Mouse (Mus musculus) T-cell, adult 2 months (primary cell): ENCODE data around the gene Lsamp.

Experiments
- DNase-seq: peaks from one replicate; pipeline ENCODE4 v3.0.0; 2022; ENCODE audit warnings: low spot score

Gene Lsamp

DNA sequence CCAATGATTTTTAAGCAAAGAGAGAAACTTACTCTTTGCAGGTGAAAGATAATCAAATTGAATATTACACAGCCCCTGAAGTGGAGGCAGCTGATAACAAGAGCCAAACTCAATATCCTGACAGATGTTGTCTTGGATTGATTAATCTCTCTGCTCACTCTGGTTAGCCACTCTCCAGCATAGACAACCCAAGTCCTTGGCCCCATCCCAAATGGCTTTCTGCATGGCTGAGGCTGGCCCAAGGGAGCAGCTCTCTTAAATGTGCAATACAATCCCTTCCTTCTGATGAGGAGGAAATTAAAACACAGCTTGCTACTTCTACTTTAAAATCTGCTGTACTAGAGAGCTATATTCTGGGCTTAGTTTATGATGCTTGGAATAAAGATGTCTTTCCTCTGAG, 1572.9 kb downstream of the Lsamp start:
- DNase-seq = no peak

DNA sequence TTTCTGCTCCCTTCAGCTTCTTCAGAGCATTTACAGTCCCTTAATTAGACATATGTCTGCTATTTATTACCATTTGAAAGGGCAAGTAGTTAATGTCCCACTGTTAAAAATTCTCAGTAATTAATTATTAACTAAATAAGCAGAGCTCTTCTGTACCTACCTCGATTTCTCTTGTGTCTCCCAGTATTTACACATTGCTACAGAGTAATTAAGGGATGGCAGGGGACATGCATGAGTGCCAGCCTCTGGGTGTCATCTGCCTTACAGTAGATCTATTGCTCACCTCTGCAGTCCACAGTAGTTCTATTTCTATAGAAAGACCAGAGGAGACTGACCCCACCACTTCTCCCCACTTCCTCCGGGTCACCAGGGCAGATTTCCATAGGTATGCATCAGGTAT, 1581.1 kb downstream of the Lsamp start:
- no peak for DNase-seq

- DNase-seq = no peak
Observed at GRCm38 (mm10) chr16:41588675-41589301, 1604.6 kb downstream of the Lsamp start.

DNA sequence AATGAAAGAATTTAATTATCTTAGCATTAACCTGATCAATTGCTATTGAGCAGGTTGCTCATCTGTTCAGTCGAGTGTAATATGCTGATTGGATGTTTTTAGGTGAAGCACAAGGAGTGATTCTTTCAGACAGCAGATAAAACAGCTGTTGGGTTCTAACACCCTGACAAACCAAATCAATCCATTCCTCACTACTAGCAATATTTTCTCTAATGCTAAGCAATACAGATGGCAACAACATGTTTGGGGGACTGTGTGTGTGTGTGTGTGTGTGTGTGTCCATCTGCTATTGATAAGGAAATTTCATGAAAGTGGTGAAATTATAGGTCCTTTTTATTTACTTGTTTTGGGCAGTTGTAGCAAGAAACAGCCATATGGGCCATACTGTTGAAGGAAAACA, 1628.1 kb downstream of the Lsamp start:
- DNase-seq = no peak

DNA sequence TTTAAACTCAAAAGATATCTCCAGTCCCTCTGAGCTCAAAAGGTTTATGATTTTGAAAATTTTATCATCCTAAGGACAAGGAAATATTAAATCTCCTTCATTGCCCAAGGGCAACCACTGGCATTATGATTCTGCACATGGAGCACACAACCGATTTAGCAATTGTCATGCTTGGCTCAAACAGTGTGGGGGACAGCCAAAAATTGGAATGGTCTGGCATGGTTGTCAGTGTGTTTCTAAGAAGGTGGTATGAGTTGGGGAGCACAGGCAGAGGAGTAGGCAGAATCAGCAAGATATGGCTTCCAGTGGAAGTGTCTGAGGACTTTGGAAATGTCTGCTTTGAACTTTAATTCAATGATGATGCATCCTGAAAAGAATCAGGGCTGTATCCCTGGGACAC, 1639.7 kb downstream of the Lsamp start:
- DNase-seq = no peak

- DNase-seq = no peak
Observed at GRCm38 (mm10) chr16:41633898-41634297, 1649.7 kb downstream of the Lsamp start.

DNA sequence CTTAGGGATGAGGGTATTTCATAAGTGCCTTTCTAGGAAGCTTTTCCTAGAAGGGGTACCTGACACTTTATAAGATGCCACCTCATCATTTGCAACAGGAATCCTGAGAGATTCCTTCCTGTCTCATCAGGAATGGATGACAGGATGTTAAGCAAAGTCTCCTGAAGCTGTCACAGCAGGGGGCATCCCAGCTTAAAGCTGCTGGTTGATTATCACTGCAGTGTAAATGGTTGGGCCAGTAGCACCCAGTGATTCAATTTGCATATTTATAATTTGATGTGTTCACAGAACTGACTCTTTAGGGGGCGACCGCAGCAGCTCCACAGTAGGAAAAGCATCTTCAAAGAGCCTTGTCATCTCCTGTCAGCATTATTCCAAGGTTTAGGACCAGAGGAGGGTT, 1656.7 kb downstream of the Lsamp start:
- DNase-seq = no peak

DNA sequence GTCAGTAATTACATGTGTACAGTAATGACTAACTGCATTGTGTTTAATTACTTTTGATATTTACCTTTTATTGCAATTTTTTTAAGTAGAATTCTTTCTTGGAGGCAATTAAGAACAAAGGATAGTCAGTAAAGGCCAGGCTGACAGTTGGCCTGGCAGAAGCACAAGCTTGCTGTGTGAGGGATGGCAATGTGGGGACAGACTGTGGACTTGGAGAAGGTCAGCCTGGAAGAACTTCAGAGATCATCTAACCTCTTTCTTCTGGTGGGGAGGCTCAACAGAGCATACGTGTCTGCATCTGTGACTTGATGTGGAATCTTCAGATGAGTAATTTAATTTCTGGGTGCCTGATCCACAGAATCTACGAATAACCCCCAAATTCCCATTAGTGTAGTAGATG, 1669.1 kb downstream of the Lsamp start:
- no peak for DNase-seq

- DNase-seq = no peak
Observed at GRCm38 (mm10) chr16:41674316-41675038, 1690.3 kb downstream of the Lsamp start.

- DNase-seq = no peak
Observed at GRCm38 (mm10) chr16:41675774-41676173, 1691.6 kb downstream of the Lsamp start.

DNA sequence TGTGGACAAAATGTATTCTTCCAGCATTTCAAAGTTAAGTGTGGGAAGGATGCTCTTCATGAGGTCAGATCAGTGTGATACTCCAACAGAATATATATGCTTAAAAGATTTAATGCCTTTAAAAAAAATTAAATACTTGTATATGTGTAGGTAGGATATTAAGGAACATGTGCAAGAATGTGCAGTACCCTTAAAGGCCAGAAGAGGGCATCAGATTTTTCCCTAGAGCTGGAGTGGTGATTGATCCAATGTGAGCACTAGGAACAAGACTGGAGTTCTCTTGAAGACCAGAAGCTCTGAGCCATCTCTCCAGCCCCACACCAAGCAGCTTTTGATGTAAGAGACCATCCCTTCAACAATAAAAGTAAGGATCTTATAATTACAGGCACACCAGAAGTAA, 1708.3 kb downstream of the Lsamp start:
- DNase-seq = no peak

DNA sequence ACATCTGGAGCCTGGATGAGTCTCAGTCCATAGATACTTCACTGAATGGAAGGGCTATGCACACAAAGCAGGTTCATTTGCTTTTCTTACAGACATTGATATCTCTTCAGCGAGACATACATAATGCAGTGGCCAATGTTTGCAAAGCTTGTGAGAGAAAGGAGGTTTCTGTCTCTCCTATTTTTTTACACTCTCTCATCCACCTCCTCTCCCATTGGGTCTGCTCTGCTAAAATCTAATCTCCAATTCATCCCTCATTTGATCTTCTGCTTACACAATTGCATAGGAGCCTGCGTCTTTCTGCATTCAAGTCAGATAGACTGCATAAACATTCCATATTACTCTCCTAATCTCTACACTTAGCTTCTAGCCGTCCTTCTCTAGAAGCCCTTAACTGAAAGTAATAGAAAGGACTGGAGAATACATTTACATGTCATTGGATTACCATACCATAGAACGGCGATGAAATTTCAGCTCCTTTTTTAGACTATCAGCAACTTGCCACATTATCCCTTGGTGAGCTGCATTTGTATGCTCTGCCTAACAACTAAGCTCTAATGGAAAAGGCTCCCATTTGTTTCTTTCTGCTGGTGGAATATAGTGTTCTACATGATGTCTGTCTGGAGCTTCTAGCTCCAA, 1717.7 kb downstream of the Lsamp start:
- DNase-seq = no peak

DNA sequence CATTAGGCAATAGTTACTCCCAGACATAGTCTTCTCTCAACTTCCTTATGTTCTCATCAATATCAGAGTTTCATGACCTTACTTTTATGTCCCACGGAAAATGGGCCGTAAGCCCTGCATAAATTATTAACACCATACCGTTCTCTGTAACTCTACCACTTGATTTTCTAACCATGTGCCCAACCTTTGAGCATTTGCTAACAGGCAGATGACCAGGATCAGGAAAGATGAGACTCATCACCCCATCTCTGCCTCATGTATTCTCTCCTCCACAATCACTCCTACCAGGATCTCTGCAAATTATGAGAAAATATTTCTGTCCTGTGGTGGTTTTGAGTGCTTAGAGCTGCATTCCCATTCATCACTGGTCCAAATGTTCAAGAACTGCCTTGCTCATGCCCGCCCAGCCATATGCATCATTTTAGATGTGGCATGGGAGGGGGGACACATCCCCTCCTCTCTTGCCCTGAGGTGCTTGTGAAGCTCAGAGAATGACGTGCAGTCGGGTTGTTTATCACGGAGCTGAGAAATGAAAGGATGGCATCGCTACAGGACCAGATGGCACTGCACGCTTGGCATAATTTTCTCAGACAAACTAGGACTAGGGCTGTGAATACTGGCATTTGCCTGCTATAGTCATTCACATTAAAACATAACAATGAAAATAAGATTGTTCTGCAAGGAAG, 1744.9 kb downstream of the Lsamp start:
- no peak for DNase-seq

- no peak for DNase-seq
Observed at GRCm38 (mm10) chr16:41729911-41730310, 1745.8 kb downstream of the Lsamp start.

GRCm38 (mm10) chr16:41745037-41745436, 1760.9 kb downstream of the Lsamp start:
- no peak for DNase-seq

- no peak for DNase-seq
Observed at GRCm38 (mm10) chr16:41746235-41746911, 1762.2 kb downstream of the Lsamp start.

- DNase-seq = no peak
Observed at GRCm38 (mm10) chr16:41747874-41748273, 1763.7 kb downstream of the Lsamp start.

- DNase-seq = no peak
Observed at GRCm38 (mm10) chr16:41748759-41749158, 1764.6 kb downstream of the Lsamp start.

- DNase-seq = no peak
Observed at GRCm38 (mm10) chr16:41764285-41764684, 1780.1 kb downstream of the Lsamp start.

DNA sequence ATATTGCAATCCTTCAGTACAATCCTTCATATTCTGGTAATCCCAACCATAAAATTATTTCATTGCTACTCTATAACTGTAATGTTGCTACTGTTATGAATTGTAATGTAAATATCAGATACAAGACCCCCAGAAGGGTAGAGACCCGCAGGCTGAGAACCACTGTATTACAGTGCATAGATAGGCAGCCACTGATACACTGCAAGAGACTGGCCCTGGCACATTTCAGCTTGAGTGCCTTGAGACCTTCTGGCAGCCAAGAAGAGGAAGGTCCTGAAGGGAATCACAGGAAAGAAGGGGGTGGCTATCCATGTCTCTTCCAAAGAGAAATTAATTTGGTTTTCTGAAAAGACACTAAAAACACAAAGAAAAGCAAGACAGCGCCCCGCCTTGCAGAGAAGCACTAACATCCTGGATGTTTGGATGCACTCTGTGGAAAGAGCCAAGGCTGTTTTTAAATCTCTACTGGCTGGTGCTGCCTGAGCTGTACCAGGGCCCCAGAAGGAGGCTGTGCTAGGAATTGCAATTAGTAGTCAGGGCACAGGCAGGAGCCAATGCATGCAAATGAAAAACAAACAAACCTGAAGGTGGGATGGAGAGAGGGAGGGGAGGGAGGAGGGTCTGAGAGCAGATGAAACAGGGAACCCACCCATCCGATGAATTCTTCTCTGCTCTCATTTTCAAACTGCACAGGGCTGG, 1787.4 kb downstream of the Lsamp start:
- no peak for DNase-seq

- no peak for DNase-seq
Observed at GRCm38 (mm10) chr16:41777586-41777985, 1793.4 kb downstream of the Lsamp start.

GRCm38 (mm10) chr16:41785600-41785999, 1801.4 kb downstream of the Lsamp start:
- DNase-seq = no peak
